Mouse (Mus musculus): ENCODE results near the gene Zfand6.

DNA sequence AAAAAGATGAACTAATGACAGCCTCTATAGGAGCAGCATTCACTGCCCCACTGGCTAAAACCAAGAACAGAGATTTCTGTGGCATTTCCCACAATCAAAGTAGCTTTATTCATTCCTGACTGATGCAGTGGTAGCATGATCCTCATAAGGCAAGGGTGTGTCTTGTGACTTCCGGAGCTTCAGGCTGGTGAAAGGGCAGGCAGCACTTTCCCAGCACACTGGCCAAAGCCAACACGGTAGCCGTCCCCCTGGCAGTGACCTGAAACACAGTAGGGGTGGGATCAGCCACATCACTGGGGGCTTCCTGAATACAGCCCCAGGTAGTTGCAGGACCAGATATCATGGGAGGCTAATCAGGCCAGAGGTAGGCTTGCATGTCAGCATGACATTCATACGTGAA lies 104.7 kb downstream of the Zfand6 start:
- no peak for TF ChIP-seq POLR2A (IDR thresholded peaks at IDR 0.05; ENCODE audit: borderline replicate concordance, low read depth, low read length)
- TF ChIP-seq CTCF (IDR thresholded peaks at IDR 0.05; ENCODE audit: low read depth, low read length), result no peak

All from bone marrow macrophage, adult 2 months (primary cell).